Mouse (Mus musculus) olfactory bulb, adult 2 months (tissue): ENCODE results near the gene Sgms1. TPM values are rescaled to one million over a fixed set of nuclear protein-coding genes. Genes with fewer than 3 reads are reported as not detected.

Experiments used
- H3K27ac ChIP-seq: fragments of 200-500 bp; 2 replicates; pipeline ENCODE4 v1.5.1; 2012; ENCODE audit warnings: low read depth, low read length; ENCODE audit not compliant: insufficient read depth
- H3K4me1 ChIP-seq: fragments of 200-500 bp; 2 replicates; pipeline ENCODE4 v1.6.1; 2012; ENCODE audit warnings: low read length; ENCODE audit not compliant: control insufficient read depth, insufficient read depth
- H3K4me3 ChIP-seq: fragments of 200-500 bp; 2 replicates; pipeline ENCODE4 v1.5.1; 2012; ENCODE audit warnings: mild to moderate bottlenecking, low read depth, low read length, moderate library complexity; ENCODE audit not compliant: insufficient read depth
- CTCF ChIP-seq: fragments of 200-500 bp; IDR thresholded peaks from 2 replicates; pipeline ENCODE4 v1.5.1; 2012; ENCODE audit warnings: low read depth, mild to moderate bottlenecking, low read length, moderate library complexity; ENCODE audit not compliant: insufficient read depth
- POLR2A ChIP-seq: fragments of 200-500 bp; IDR thresholded peaks from 2 replicates; pipeline ENCODE4 v1.6.1; 2012; ENCODE audit warnings: mild to moderate bottlenecking, low read depth, low read length, moderate library complexity; ENCODE audit not compliant: insufficient read depth
- WGBS: fragments of 180-500 bp; shearing (Covaris S2); methylation state at CpG from one replicate; pipeline ENCODE4 v1.1.7; 2018; 5-methylcytosine and 5-hydroxymethylcytosine counted together
- polyA plus RNA-seq: library from polyadenylated mRNA; stranded (reverse); fragments of >200 nt; gene quantifications from 2 replicates; pipeline ENCODE4 v1.2.4, GENCODE M21; 2012; ENCODE audit warnings: low replicate concordance; ENCODE audit not compliant: missing spikeins, insufficient read depth, insufficient read length

Gene Sgms1
- polyA plus RNA-seq, 1 experiment = not detected

GRCm38 (mm10) chr19:32295581-32295980, 93.9 kb downstream of the Sgms1 start:
- H3K4me3 ChIP-seq = no peak overlapping the region
- 67% methylated on average over 7 of the region's 7 CpGs for WGBS
- no peak overlapping the region for H3K27ac ChIP-seq
- no peak for TF ChIP-seq POLR2A
- TF ChIP-seq CTCF = no peak
- H3K4me1 ChIP-seq = peaks cover 3% of the 10 kb centered on the region; the same call in 1 of the 2 replicates

- WGBS = 89% methylated on average over 12 of the region's 12 CpGs
- Histone ChIP-seq H3K27ac (peak overlapping the region; percentile 26; the same call in 1 of the 2 replicates), H3K4me1 (peaks cover 3% of the 10 kb centered on the region; the same call in 1 of the 2 replicates), H3K4me3 (no peak overlapping the region)
- TF ChIP-seq POLR2A (no peak), CTCF (no peak)
These were observed 96.4 kb downstream of the Sgms1 start for GRCm38 (mm10) chr19:32292782-32293776.

- H3K27ac ChIP-seq = no peak overlapping the region
- 76% methylated on average over 12 of the region's 12 CpGs for WGBS
- no peak for TF ChIP-seq CTCF
- no peak for TF ChIP-seq POLR2A
These were observed 97.3 kb downstream of the Sgms1 start for GRCm38 (mm10) chr19:32292067-32292739.

GRCm38 (mm10) chr19:32291130-32291529, 98.4 kb downstream of the Sgms1 start:
- 96% methylated on average over 5 of the region's 5 CpGs for WGBS

More at GRCm38 (mm10) chr19:32292067-32292739, 97.3 kb downstream of the Sgms1 start:
- H3K4me3 ChIP-seq = no peak overlapping the region
- H3K4me1 ChIP-seq = peaks cover 3% of the 10 kb centered on the region; the same call in 1 of the 2 replicates

GRCm38 (mm10) chr19:32288895-32289294, 100.6 kb downstream of the Sgms1 start:
- WGBS = 88% methylated on average over 5 of the region's 5 CpGs
- H3K27ac ChIP-seq = no peak overlapping the region
- TF ChIP-seq POLR2A (no peak), CTCF (no peak)

More at GRCm38 (mm10) chr19:32291130-32291529, 98.4 kb downstream of the Sgms1 start:
- H3K4me3 ChIP-seq = no peak overlapping the region
- H3K27ac ChIP-seq = no peak overlapping the region
- peaks cover 3% of the 10 kb centered on the region; the same call in 1 of the 2 replicates for H3K4me1 ChIP-seq
- TF ChIP-seq POLR2A (no peak), CTCF (no peak)

GRCm38 (mm10) chr19:32287839-32288238, 101.7 kb downstream of the Sgms1 start:
- Histone ChIP-seq H3K4me3 (no peak overlapping the region), H3K27ac (no peak overlapping the region), H3K4me1 (no peaks in the 10 kb centered on the region)
- TF ChIP-seq POLR2A (no peak), CTCF (no peak)
- WGBS = 90% methylated on average over 3 of the region's 3 CpGs

More at GRCm38 (mm10) chr19:32288895-32289294, 100.6 kb downstream of the Sgms1 start:
- Histone ChIP-seq H3K4me3 (no peak overlapping the region), H3K4me1 (peaks cover 3% of the 10 kb centered on the region; the same call in 1 of the 2 replicates)

GRCm38 (mm10) chr19:32285455-32285831, 104.1 kb downstream of the Sgms1 start:
- H3K4me3 ChIP-seq = no peak overlapping the region
- H3K27ac ChIP-seq = no peak overlapping the region
- WGBS = 92% methylated on average over 3 of the region's 3 CpGs
- peaks cover 7% of the 10 kb centered on the region; the same call in 1 of the 2 replicates for H3K4me1 ChIP-seq
- TF ChIP-seq POLR2A (no peak), CTCF (no peak)

GRCm38 (mm10) chr19:32284681-32285454, 104.6 kb downstream of the Sgms1 start:
- TF ChIP-seq POLR2A (no peak), CTCF (no peak)
- Histone ChIP-seq H3K4me3 (no peak overlapping the region), H3K4me1 (peaks cover 7% of the 10 kb centered on the region; the same call in 1 of the 2 replicates), H3K27ac (no peak overlapping the region)
- 97% methylated on average over 5 of the region's 5 CpGs for WGBS
